Mouse (Mus musculus) hindbrain, embryonic 15.5 days (tissue): ENCODE results near the gene Pole3. TPM values are rescaled to one million over a fixed set of nuclear protein-coding genes. Genes with fewer than 3 reads are reported as not detected.
A peak's percentile ranks its signal among the peaks of the same experiment; 100 is the strongest.

Experiments
- ATAC-seq: fragments of 200-750 bp; cut with Nextera tagmentation; 2 replicates; pipeline ENCODE4 v1.8.0; 2017; ENCODE audit warnings: low read depth, moderate number of reproducible peaks, moderate TSS enrichment; ENCODE audit not compliant: low FRiP score
- H3K27ac ChIP-seq: fragments of 300-500 bp; sonication (generic); replicated peaks from 2 replicates; pipeline ENCODE4 v1.5.1; 2015; ENCODE audit warnings: mild to moderate bottlenecking, inconsistent platforms
- H3K27me3 ChIP-seq: fragments of 300-500 bp; sonication (generic); 2 replicates; pipeline ENCODE4 v1.6.1; 2015; ENCODE audit warnings: control low read depth, inconsistent platforms
- H3K36me3 ChIP-seq: fragments of 300-500 bp; sonication (generic); 2 replicates; pipeline ENCODE4 v1.6.1; 2015; ENCODE audit warnings: control low read depth, inconsistent platforms
- H3K4me1 ChIP-seq: fragments of 300-500 bp; sonication (generic); replicated peaks from 2 replicates; pipeline ENCODE4 v1.6.1; 2015; ENCODE audit warnings: control low read depth, inconsistent platforms
- H3K4me2 ChIP-seq: fragments of 300-500 bp; sonication (generic); 2 replicates; pipeline ENCODE4 v1.6.1; 2015; ENCODE audit warnings: moderate library complexity, mild to moderate bottlenecking, inconsistent platforms
- H3K4me3 ChIP-seq: fragments of 300-500 bp; sonication (generic); 2 replicates; pipeline ENCODE4 v1.5.1; 2015; ENCODE audit warnings: mild to moderate bottlenecking, inconsistent platforms
- H3K9ac ChIP-seq: fragments of 300-500 bp; sonication (generic); 2 replicates; pipeline ENCODE4 v1.6.1; 2015; ENCODE audit warnings: inconsistent platforms
- H3K9me3 ChIP-seq: fragments of 300-500 bp; sonication (generic); 2 replicates; pipeline ENCODE4 v1.6.1; 2016; ENCODE audit warnings: control low read depth, inconsistent platforms
- WGBS: fragments of 180-500 bp; shearing (Covaris S2); methylation state at CpG from one replicate; pipeline ENCODE4 v1.1.7; 2015; 5-methylcytosine and 5-hydroxymethylcytosine counted together
- polyA plus RNA-seq: library from polyadenylated mRNA; unstranded; fragments of >200 nt; fragmentation: Nextera tagmentation; extraction: Ambion mirVana; gene quantifications from 2 replicates; pipeline ENCODE4 v1.2.1, GENCODE M21; 2015

Gene Pole3
- polyA plus RNA-seq, 1 experiment from 2014 or later: 65.3 TPM

- Histone ChIP-seq H3K9ac (0 out of 2 replicates have a peak overlapping the region, but pooled peaks have one; percentile 70), H3K4me3 (no peak overlapping the region), H3K27me3 (no peaks in the 10 kb centered on the region), H3K4me2 (peak overlapping the region; percentile 62), H3K9me3 (no peaks in the 10 kb centered on the region), H3K36me3 (0 out of 2 replicates have a peak, but pooled peaks cover 6% of the 10 kb centered on the region), H3K27ac (no peak overlapping the region), H3K4me1 (peaks cover 22% of the 10 kb centered on the region)
- ATAC-seq: no peak
- 87% methylated on average over 10 of the region's 10 CpGs for WGBS
Observed at GRCm38 (mm10) chr4:62517538-62518415, 7.1 kb downstream of the Pole3 start.

- peaks cover 22% of the 10 kb centered on the region for H3K4me1 ChIP-seq
- H3K4me3 ChIP-seq: no peak overlapping the region
- H3K9ac ChIP-seq: no peak overlapping the region
- H3K9me3 ChIP-seq: no peaks in the 10 kb centered on the region
- H3K27me3 ChIP-seq: no peaks in the 10 kb centered on the region
- no peak overlapping the region for H3K4me2 ChIP-seq
- H3K36me3 ChIP-seq: peaks cover 13% of the 10 kb centered on the region; the same call in 1 of the 2 replicates
- ATAC-seq: no peak
- WGBS: 97% methylated on average over 8 of the region's 8 CpGs
- no peak overlapping the region for H3K27ac ChIP-seq
Observed at GRCm38 (mm10) chr4:62517046-62517445, 7.8 kb downstream of the Pole3 start.

GRCm38 (mm10) chr4:62516579-62516978, 8.3 kb downstream of the Pole3 start:
- no peak for ATAC-seq
- Histone ChIP-seq H3K36me3 (peaks cover 18% of the 10 kb centered on the region), H3K4me1 (peaks cover 22% of the 10 kb centered on the region), H3K27ac (no peak overlapping the region), H3K4me3 (no peak overlapping the region), H3K27me3 (no peaks in the 10 kb centered on the region), H3K9me3 (no peaks in the 10 kb centered on the region), H3K9ac (no peak overlapping the region), H3K4me2 (no peak overlapping the region)
- 88% methylated on average over 1 of the region's 1 CpGs for WGBS

GRCm38 (mm10) chr4:62516079-62516478, 8.8 kb downstream of the Pole3 start:
- Histone ChIP-seq H3K9ac (no peak overlapping the region), H3K4me1 (peaks cover 22% of the 10 kb centered on the region), H3K36me3 (peaks cover 23% of the 10 kb centered on the region), H3K27me3 (no peaks in the 10 kb centered on the region), H3K4me3 (no peak overlapping the region), H3K27ac (no peak overlapping the region), H3K9me3 (no peaks in the 10 kb centered on the region), H3K4me2 (no peak overlapping the region)
- WGBS: 42% methylated on average over 2 of the region's 2 CpGs
- ATAC-seq: no peak

- Histone ChIP-seq H3K4me2 (no peak overlapping the region), H3K27me3 (no peaks in the 10 kb centered on the region), H3K4me1 (peaks cover 17% of the 10 kb centered on the region), H3K9me3 (no peaks in the 10 kb centered on the region), H3K9ac (no peak overlapping the region), H3K4me3 (no peak overlapping the region), H3K27ac (no peak overlapping the region; the same call in 1 of the 2 replicates), H3K36me3 (peaks cover 23% of the 10 kb centered on the region)
- WGBS: 78% methylated on average over 3 of the region's 3 CpGs
- no peak for ATAC-seq
Observed at GRCm38 (mm10) chr4:62515490-62515889, 9.4 kb downstream of the Pole3 start.

- Histone ChIP-seq H3K27me3 (no peaks in the 10 kb centered on the region), H3K4me3 (no peak overlapping the region), H3K9me3 (no peaks in the 10 kb centered on the region), H3K4me2 (no peak overlapping the region), H3K36me3 (peaks cover 28% of the 10 kb centered on the region), H3K27ac (no peak overlapping the region), H3K4me1 (peaks cover 12% of the 10 kb centered on the region), H3K9ac (no peak overlapping the region)
- ATAC-seq: no peak
- 83% methylated on average over 7 of the region's 7 CpGs for WGBS
Observed at GRCm38 (mm10) chr4:62514995-62515394, 9.9 kb downstream of the Pole3 start.

- H3K9ac ChIP-seq: no peak overlapping the region
- H3K9me3 ChIP-seq: no peaks in the 10 kb centered on the region
- H3K4me3 ChIP-seq: no peak overlapping the region
- ATAC-seq: no peak
- no peak overlapping the region for H3K4me2 ChIP-seq
- peaks cover 9% of the 10 kb centered on the region for H3K4me1 ChIP-seq
- no peaks in the 10 kb centered on the region for H3K27me3 ChIP-seq
- H3K27ac ChIP-seq: no peak overlapping the region
- 42% methylated on average over 11 of the region's 11 CpGs for whole genome bisulfite sequencing
- H3K36me3 ChIP-seq: peaks cover 38% of the 10 kb centered on the region
Observed at GRCm38 (mm10) chr4:62513998-62514506, 10.8 kb downstream of the Pole3 start.

- ATAC-seq: no peak
- 93% methylated on average over 11 of the region's 11 CpGs for WGBS
- Histone ChIP-seq H3K27ac (no peak overlapping the region), H3K9me3 (no peaks in the 10 kb centered on the region), H3K9ac (no peak overlapping the region), H3K4me2 (no peak overlapping the region), H3K4me1 (no peaks in the 10 kb centered on the region), H3K27me3 (no peaks in the 10 kb centered on the region), H3K4me3 (no peak overlapping the region), H3K36me3 (peaks cover 46% of the 10 kb centered on the region)
Observed at GRCm38 (mm10) chr4:62509946-62510345, 14.9 kb downstream of the Pole3 start.

- Histone ChIP-seq H3K9ac (no peak overlapping the region), H3K9me3 (no peaks in the 10 kb centered on the region), H3K36me3 (peaks cover 46% of the 10 kb centered on the region), H3K4me1 (no peaks in the 10 kb centered on the region), H3K27me3 (no peaks in the 10 kb centered on the region), H3K4me3 (no peak overlapping the region), H3K27ac (no peak overlapping the region), H3K4me2 (no peak overlapping the region)
- 84% methylated on average over 5 of the region's 5 CpGs for WGBS
- ATAC-seq: no peak
Observed at GRCm38 (mm10) chr4:62508839-62509238, 16.0 kb downstream of the Pole3 start.

GRCm38 (mm10) chr4:62506798-62507197, 18.1 kb downstream of the Pole3 start:
- H3K27me3 ChIP-seq: no peaks in the 10 kb centered on the region
- H3K36me3 ChIP-seq: peaks cover 30% of the 10 kb centered on the region
- WGBS: 77% methylated on average over 2 of the region's 2 CpGs
- H3K4me1 ChIP-seq: peaks cover 3% of the 10 kb centered on the region; the same call in 1 of the 2 replicates
- no peak for ATAC-seq
- no peaks in the 10 kb centered on the region for H3K9me3 ChIP-seq
- H3K9ac ChIP-seq: no peak overlapping the region
- H3K27ac ChIP-seq: no peak overlapping the region
- no peak overlapping the region for H3K4me3 ChIP-seq
- no peak overlapping the region for H3K4me2 ChIP-seq

- H3K36me3 ChIP-seq: peaks cover 22% of the 10 kb centered on the region
- H3K9me3 ChIP-seq: no peaks in the 10 kb centered on the region
- no peak for ATAC-seq
- no peak overlapping the region for H3K4me3 ChIP-seq
- no peak overlapping the region for H3K27ac ChIP-seq
- WGBS: 82% methylated on average over 3 of the region's 3 CpGs
- H3K4me1 ChIP-seq: peaks cover 9% of the 10 kb centered on the region
- no peaks in the 10 kb centered on the region for H3K27me3 ChIP-seq
- no peak overlapping the region for H3K4me2 ChIP-seq
- no peak overlapping the region for H3K9ac ChIP-seq
Observed at GRCm38 (mm10) chr4:62505991-62506390, 18.9 kb downstream of the Pole3 start.

GRCm38 (mm10) chr4:62503374-62503970, 21.4 kb downstream of the Pole3 start, which contains the start of gene Hdhd3:
Gene Hdhd3, minus strand, starts transcription at chr4:62503467.
- H3K4me1 ChIP-seq: peaks cover 12% of the 10 kb centered on the region
- peak within 1 kb of the TSS; percentile 63 for H3K9ac ChIP-seq
- H3K27ac ChIP-seq: peak within 1 kb of the TSS; percentile 76; the same call in 1 of the 2 replicates
- no peaks in the 10 kb centered on the region for H3K27me3 ChIP-seq
- peaks cover 16% of the 10 kb centered on the region for H3K36me3 ChIP-seq
- ATAC-seq: no peak
- 84% methylated on average over 3 of the region's 3 CpGs for WGBS
- peak within 1 kb of the TSS; percentile 77 for H3K4me3 ChIP-seq
- H3K4me2 ChIP-seq: peak within 1 kb of the TSS; percentile 73
- no peaks in the 10 kb centered on the region for H3K9me3 ChIP-seq
